Mouse (Mus musculus): ENCODE measurements around the gene Evl. TPM values are rescaled to one million over a fixed set of nuclear protein-coding genes. Genes with fewer than 3 reads are reported as not detected.
A peak's percentile ranks its signal among the peaks of the same experiment; 100 is the strongest.

Gene Evl
- polyA plus RNA-seq, 1 experiment = 71.5 TPM

GRCm38 (mm10) chr12:108617511-108617910 lies 63.0 kb downstream of the Evl start:
- H3K4me3 ChIP-seq = no peak overlapping the region
- peaks cover 5% of the 10 kb centered on the region for H3K79me2 ChIP-seq (ENCODE audit: control insufficient read depth, insufficient read depth)
- no peak overlapping the region for H3K4me2 ChIP-seq (ENCODE audit: low read depth)
- TF ChIP-seq SRF (IDR thresholded peaks at IDR 0.05; ENCODE audit: control insufficient read depth, insufficient read length, low read depth) = no peak
- TF ChIP-seq POLR2AphosphoS2 (IDR thresholded peaks at IDR 0.05; ENCODE audit: insufficient read length, low read depth) = no peak
- TF ChIP-seq TCF3 (IDR thresholded peaks at IDR 0.05; ENCODE audit: insufficient read length, low read depth) = no peak
- no peak for TF ChIP-seq MAX (IDR thresholded peaks at IDR 0.05; ENCODE audit: low read depth)
- no peak for TF ChIP-seq E2F4 (IDR thresholded peaks at IDR 0.05; ENCODE audit: insufficient read depth)
- TF ChIP-seq MYOG (IDR thresholded peaks at IDR 0.05; ENCODE audit: control insufficient read depth in 1 of 3, insufficient read depth in 1 of 3, insufficient read length in 2 of 3, low read depth in 2 of 3) = no peak
- TF ChIP-seq MYOD1 (IDR thresholded peaks at IDR 0.05; ENCODE audit: control insufficient read depth in 1 of 3, insufficient read length in 2 of 3, low read depth in 2 of 3) = no peak
- TF ChIP-seq CEBPB (IDR thresholded peaks at IDR 0.05; ENCODE audit: insufficient read depth, poor library complexity, severe bottlenecking) = no peak
- no peak for TF ChIP-seq POLR2A (IDR thresholded peaks at IDR 0.05; ENCODE audit: insufficient read length, low read depth)
- TF ChIP-seq TCF12 (IDR thresholded peaks at IDR 0.05; ENCODE audit: insufficient read depth, poor library complexity, severe bottlenecking) = no peak
- TF ChIP-seq REST (IDR thresholded peaks at IDR 0.05; ENCODE audit: insufficient read depth, insufficient read length) = no peak
- no peak for TF ChIP-seq USF1 (IDR thresholded peaks at IDR 0.05; ENCODE audit: low read depth)
- no peaks in the 10 kb centered on the region for H3K36me3 ChIP-seq (ENCODE audit: control insufficient read depth, insufficient read depth)
- H3ac ChIP-seq (ENCODE audit: control insufficient read depth, insufficient read length) = no peak overlapping the region
- H3K27me3 ChIP-seq (ENCODE audit: control insufficient read depth, insufficient read depth, insufficient read length) = no peaks in the 10 kb centered on the region

- H3K4me2 ChIP-seq (ENCODE audit: low read depth) = no peak overlapping the region
- H3K4me3 ChIP-seq = no peak overlapping the region
- TF ChIP-seq REST (IDR thresholded peaks at IDR 0.05; ENCODE audit: insufficient read depth, insufficient read length) = no peak
- TF ChIP-seq MAX (IDR thresholded peaks at IDR 0.05; ENCODE audit: low read depth) = no peak
- TF ChIP-seq POLR2A (IDR thresholded peaks at IDR 0.05; ENCODE audit: insufficient read length, low read depth) = no peak
- no peak for TF ChIP-seq CEBPB (IDR thresholded peaks at IDR 0.05; ENCODE audit: insufficient read depth, poor library complexity, severe bottlenecking)
- no peaks in the 10 kb centered on the region for H3K36me3 ChIP-seq (ENCODE audit: control insufficient read depth, insufficient read depth)
- H3K79me2 ChIP-seq (ENCODE audit: control insufficient read depth, insufficient read depth) = peaks cover 4% of the 10 kb centered on the region
- H3K27me3 ChIP-seq (ENCODE audit: control insufficient read depth, insufficient read depth, insufficient read length) = no peaks in the 10 kb centered on the region
- no peak overlapping the region for H3ac ChIP-seq (ENCODE audit: control insufficient read depth, insufficient read length)
Observed at GRCm38 (mm10) chr12:108619853-108620416, 65.4 kb downstream of the Evl start.

- no peak overlapping the region for H3ac ChIP-seq (ENCODE audit: control insufficient read depth, insufficient read length)
- H3K27me3 ChIP-seq (ENCODE audit: control insufficient read depth, insufficient read depth, insufficient read length) = no peaks in the 10 kb centered on the region
- no peak overlapping the region for H3K4me3 ChIP-seq
- no peak overlapping the region for H3K4me2 ChIP-seq (ENCODE audit: low read depth)
- H3K36me3 ChIP-seq (ENCODE audit: control insufficient read depth, insufficient read depth) = no peaks in the 10 kb centered on the region
- H3K79me2 ChIP-seq (ENCODE audit: control insufficient read depth, insufficient read depth) = peaks cover 4% of the 10 kb centered on the region
- TF ChIP-seq POLR2A (IDR thresholded peaks at IDR 0.05; ENCODE audit: insufficient read length, low read depth) (no peak), MYOD1 (IDR thresholded peaks at IDR 0.05; ENCODE audit: control insufficient read depth in 1 of 3, insufficient read length in 2 of 3, low read depth in 2 of 3) (peak in 2 of 3 experiments; percentile 8 to 9), TCF12 (IDR thresholded peaks at IDR 0.05; ENCODE audit: insufficient read depth, poor library complexity, severe bottlenecking) (no peak), MYOG (IDR thresholded peaks at IDR 0.05; ENCODE audit: control insufficient read depth in 1 of 3, insufficient read depth in 1 of 3, insufficient read length in 2 of 3, low read depth in 2 of 3) (peak in 1 of 3 experiments; percentile 33)
Observed at GRCm38 (mm10) chr12:108622406-108622805, 67.9 kb downstream of the Evl start.

GRCm38 (mm10) chr12:108629556-108629955 lies 75.0 kb downstream of the Evl start:
- Histone ChIP-seq H3ac (ENCODE audit: control insufficient read depth, insufficient read length) (no peak overlapping the region), H3K4me3 (no peak overlapping the region)
- no peak for TF ChIP-seq TCF3 (IDR thresholded peaks at IDR 0.05; ENCODE audit: insufficient read length, low read depth)
- no peak for TF ChIP-seq REST (IDR thresholded peaks at IDR 0.05; ENCODE audit: insufficient read depth, insufficient read length)
- TF ChIP-seq USF1 (IDR thresholded peaks at IDR 0.05; ENCODE audit: low read depth) = no peak
- no peak for TF ChIP-seq POLR2AphosphoS2 (IDR thresholded peaks at IDR 0.05; ENCODE audit: insufficient read length, low read depth)
- no peak for TF ChIP-seq MYOG (IDR thresholded peaks at IDR 0.05; ENCODE audit: control insufficient read depth in 1 of 3, insufficient read depth in 1 of 3, insufficient read length in 2 of 3, low read depth in 2 of 3)
- no peak for TF ChIP-seq MYOD1 (IDR thresholded peaks at IDR 0.05; ENCODE audit: control insufficient read depth in 1 of 3, insufficient read length in 2 of 3, low read depth in 2 of 3)

GRCm38 (mm10) chr12:108630741-108631688 lies 76.5 kb downstream of the Evl start:
- Histone ChIP-seq H3K4me2 (ENCODE audit: low read depth) (no peak overlapping the region), H3ac (ENCODE audit: control insufficient read depth, insufficient read length) (no peak overlapping the region), H3K36me3 (ENCODE audit: control insufficient read depth, insufficient read depth) (no peaks in the 10 kb centered on the region), H3K27me3 (ENCODE audit: control insufficient read depth, insufficient read depth, insufficient read length) (no peaks in the 10 kb centered on the region), H3K4me3 (no peak overlapping the region), H3K79me2 (ENCODE audit: control insufficient read depth, insufficient read depth) (peaks cover 9% of the 10 kb centered on the region)
- no peak for TF ChIP-seq MAX (IDR thresholded peaks at IDR 0.05; ENCODE audit: low read depth)

More at GRCm38 (mm10) chr12:108629556-108629955, 75.0 kb downstream of the Evl start:
- peaks cover 9% of the 10 kb centered on the region for H3K79me2 ChIP-seq (ENCODE audit: control insufficient read depth, insufficient read depth)
- H3K36me3 ChIP-seq (ENCODE audit: control insufficient read depth, insufficient read depth) = no peaks in the 10 kb centered on the region
- H3K27me3 ChIP-seq (ENCODE audit: control insufficient read depth, insufficient read depth, insufficient read length) = no peaks in the 10 kb centered on the region
- no peak overlapping the region for H3K4me2 ChIP-seq (ENCODE audit: low read depth)
